Mouse (Mus musculus) layer of hippocampus, adult 9-10 months (tissue): ENCODE measurements at regions not wholly inside any gene's neighbourhood (a gene's known extent, or its start where the extent isn't known, plus 50 kb on each side); places are given as distances from the start of the nearest gene placed in this dataset.

ENCODE experiments used
- DNase-seq: peaks from one replicate; pipeline ENCODE4 v3.0.0; 2022; ENCODE audit warnings: low spot score

DNA sequence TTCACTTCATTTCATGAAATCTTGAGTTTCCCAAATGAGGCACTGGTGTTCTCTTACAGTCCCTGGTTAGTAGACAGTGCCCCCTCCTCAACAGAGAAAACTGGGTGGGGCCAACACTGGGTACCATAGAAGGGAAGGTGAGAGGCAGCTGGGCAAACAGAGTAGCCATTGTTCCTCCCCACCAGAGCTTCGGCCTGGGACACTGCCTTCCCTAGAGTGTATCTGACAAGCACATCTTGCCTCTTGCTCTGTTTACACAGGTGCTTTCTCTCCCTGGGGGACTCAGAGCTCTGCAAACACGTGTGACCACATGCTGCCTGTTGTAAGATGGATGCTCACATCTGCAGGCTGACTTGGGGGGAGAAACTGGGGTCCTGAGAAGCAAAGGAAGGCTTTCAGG, 100.8 kb upstream of the Tnp1 start:
- no peak for DNase-seq

DNA sequence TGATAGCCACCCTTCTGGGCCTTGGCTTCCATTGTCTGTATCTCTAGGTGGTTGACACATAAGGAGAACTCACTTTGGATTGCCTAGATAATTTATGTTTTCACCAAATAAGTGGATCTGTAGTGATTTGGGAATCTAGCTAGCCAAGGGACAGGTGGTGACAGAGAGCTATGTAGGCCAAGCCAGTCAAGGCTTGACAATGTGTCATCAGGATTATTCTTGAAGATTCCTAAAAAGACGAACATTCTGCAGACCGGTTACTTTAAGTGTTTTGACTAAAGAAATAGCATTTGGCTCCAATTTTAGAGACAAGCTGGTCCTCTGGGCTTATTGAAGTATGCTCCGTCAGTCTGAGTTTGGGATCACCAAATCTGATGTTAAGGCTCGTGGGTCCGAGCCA, 100.1 kb upstream of the Tnp1 start:
- no peak for DNase-seq

DNA sequence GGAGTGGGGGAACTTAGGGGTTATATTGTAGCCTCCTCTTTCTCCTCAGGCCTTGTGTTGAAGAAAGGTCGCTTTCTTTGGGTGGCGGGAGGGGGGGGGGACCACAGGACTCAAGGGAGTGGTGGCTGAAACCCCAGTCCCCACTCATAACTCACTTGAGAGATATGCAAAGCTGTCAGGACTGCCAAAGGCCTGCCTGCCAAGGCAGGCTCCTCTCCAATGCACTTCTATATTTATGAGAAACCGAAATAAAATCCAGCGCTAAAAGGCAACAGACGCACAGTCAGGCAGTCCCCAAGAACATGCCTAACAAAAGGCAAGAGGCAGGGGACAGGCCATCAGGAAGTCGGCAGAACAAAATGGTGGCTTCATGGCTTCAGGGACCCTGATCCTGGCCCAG, 97.4 kb upstream of the Tnp1 start:
- DNase-seq, result no peak

DNA sequence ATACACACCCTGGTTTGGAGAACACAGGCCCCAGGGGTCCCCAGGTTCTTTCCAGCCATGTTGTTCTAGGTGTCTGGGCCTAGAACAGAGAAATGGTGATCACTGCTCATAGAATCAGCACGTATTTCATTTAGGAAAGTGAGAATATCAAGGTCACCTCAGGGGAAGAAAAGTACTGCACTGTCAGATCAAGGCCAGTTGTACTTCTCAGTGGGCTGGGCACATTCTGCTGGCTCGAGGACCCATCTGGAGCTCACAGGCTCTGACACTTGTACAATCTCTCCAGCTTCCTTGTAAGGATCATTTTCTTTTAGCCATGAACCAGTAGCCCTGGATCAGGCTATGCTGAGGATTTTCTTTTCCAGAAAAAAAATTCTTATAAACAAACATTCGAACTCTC, 97.0 kb upstream of the Tnp1 start:
- no peak for DNase-seq

- DNase-seq, result no peak
Observed at GRCm38 (mm10) chr1:73111911-73112310, 96.2 kb upstream of the Tnp1 start.

- no peak for DNase-seq
Observed at GRCm38 (mm10) chr1:73105856-73106463, 90.3 kb upstream of the Tnp1 start.

- no peak for DNase-seq
Observed at GRCm38 (mm10) chr1:73097645-73098440, 82.1 kb upstream of the Tnp1 start.

- DNase-seq, result no peak
Observed at GRCm38 (mm10) chr1:73089636-73090035, 73.9 kb upstream of the Tnp1 start.

- DNase-seq, result no peak
Observed at GRCm38 (mm10) chr1:73088494-73088893, 72.8 kb upstream of the Tnp1 start.

- DNase-seq, result no peak
Observed at GRCm38 (mm10) chr1:73084946-73085345, 69.2 kb upstream of the Tnp1 start.

DNA sequence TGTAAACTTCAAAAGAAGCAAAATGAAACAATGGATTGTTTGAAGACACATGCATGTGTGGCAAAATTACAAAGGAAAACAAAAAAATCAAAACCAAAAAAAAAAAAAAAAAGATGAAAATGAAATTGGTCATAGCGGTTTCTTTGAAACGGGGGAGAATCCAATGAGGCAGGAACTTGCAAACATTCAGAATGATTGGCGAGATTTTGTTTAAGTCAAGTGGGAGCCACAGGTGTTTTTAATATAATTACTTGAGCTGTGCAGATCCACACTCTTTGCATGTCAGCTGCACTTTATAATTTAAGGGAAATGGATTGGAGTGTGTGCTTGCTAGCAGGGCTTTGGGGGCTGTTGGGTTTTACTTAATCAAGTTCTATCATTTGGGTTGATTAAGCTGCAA, 67.7 kb upstream of the Tnp1 start:
- DNase-seq, result no peak

DNA sequence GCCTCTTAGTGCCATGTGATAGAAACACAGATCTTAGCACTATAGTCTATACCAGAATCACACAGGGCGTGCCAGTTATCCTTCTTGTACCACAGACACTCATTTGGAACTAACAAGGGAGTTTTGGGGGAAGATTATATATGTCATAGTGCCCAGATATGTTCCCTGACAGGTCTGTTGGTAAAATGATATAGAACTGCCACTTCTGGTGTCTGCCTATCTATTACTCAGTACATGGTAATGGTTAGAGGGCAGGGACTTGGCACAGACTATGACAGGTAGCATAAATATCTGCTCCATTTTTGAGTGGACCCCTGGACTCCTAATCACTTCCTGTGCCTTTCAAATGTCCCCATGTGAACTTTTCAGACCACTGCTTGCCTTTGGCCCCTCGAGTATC, 63.8 kb upstream of the Tnp1 start:
- no peak for DNase-seq

DNA sequence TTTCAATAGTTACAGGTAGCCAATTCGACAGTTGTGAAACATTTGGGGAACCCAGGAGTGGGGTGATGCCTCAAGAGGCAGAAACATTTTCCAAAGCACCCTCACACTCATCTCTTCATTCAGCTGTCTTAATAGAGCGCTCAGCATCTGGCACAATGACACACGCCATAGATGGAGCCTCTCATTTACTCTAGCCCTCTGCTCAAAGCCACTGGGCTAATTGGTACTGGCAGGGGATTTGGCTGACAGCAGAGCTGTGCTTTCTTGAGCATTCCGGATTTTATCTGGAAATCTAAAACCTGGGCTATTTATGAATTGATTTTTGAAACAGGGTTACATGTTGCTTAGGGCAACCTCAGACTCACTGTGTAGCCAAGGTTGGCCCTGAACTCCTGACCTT, 61.4 kb upstream of the Tnp1 start:
- DNase-seq, result no peak

- DNase-seq, result no peak
Observed at GRCm38 (mm10) chr1:73075699-73076373, 60.1 kb upstream of the Tnp1 start.

- DNase-seq, result no peak
Observed at GRCm38 (mm10) chr1:73075159-73075558, 59.5 kb upstream of the Tnp1 start.

GRCm38 (mm10) chr1:73074525-73074924, 58.8 kb upstream of the Tnp1 start:
- no peak for DNase-seq

GRCm38 (mm10) chr1:73072237-73072904, 56.7 kb upstream of the Tnp1 start:
- no peak for DNase-seq

- DNase-seq, result no peak
Observed at GRCm38 (mm10) chr1:73070126-73070525, 54.4 kb upstream of the Tnp1 start.
